Mouse (Mus musculus) lung, embryonic 14.5 days (tissue): ENCODE measurements around the gene Cyp2c68. TPM values are rescaled to one million over a fixed set of nuclear protein-coding genes. Genes with fewer than 3 reads are reported as not detected.
"Not testable (repeated sequence)": the region's sequence is repeated elsewhere in the genome, so short reads cannot be mapped to it uniquely, and the experiment has no call there.

Source experiments
- ATAC-seq: fragments of 200-750 bp; cut with Nextera tagmentation; 2 replicates; pipeline ENCODE4 v1.8.0; 2017; ENCODE audit warnings: mild to moderate bottlenecking, moderate TSS enrichment, moderate library complexity; ENCODE audit not compliant: insufficient read depth
- DNase-seq: peaks from one replicate; pipeline ENCODE4 v3.0.0-alpha.2; 2015
- H3K27ac ChIP-seq: fragments of 300-500 bp; sonication (generic); 2 replicates; pipeline ENCODE4 v1.5.1; 2014; ENCODE audit warnings: low read depth, mild to moderate bottlenecking, moderate library complexity
- H3K27me3 ChIP-seq: fragments of 300-500 bp; sonication (generic); 2 replicates; pipeline ENCODE4 v1.6.1; 2014; ENCODE audit warnings: low read length, control low read depth; ENCODE audit not compliant: insufficient read depth
- H3K36me3 ChIP-seq: fragments of 300-500 bp; sonication (generic); 2 replicates; pipeline ENCODE4 v1.6.1; 2014; ENCODE audit warnings: control low read depth; ENCODE audit not compliant: insufficient read depth
- H3K4me1 ChIP-seq: fragments of 300-500 bp; sonication (generic); 2 replicates; pipeline ENCODE4 v1.6.1; 2014; ENCODE audit warnings: antibody characterized with exemption, control low read depth; ENCODE audit not compliant: insufficient read depth
- H3K4me2 ChIP-seq: fragments of 300-500 bp; sonication (generic); 2 replicates; pipeline ENCODE4 v1.6.1; 2014; ENCODE audit warnings: mild to moderate bottlenecking
- H3K4me3 ChIP-seq: fragments of 300-500 bp; sonication (generic); 2 replicates; pipeline ENCODE4 v1.5.1; 2014; ENCODE audit warnings: low read depth, low read length
- H3K9ac ChIP-seq: fragments of 300-500 bp; sonication (generic); 2 replicates; pipeline ENCODE4 v1.6.1; 2014
- H3K9me3 ChIP-seq: fragments of 300-500 bp; sonication (generic); 2 replicates; pipeline ENCODE4 v1.6.1; 2016; ENCODE audit warnings: low read depth, low read length, control low read depth
- CTCF ChIP-seq: IDR thresholded peaks from 2 replicates; pipeline ENCODE4 v1.5.1; 2016; ENCODE audit warnings: antibody characterized with exemption, low read depth
- WGBS: fragments of 180-500 bp; shearing (Covaris S2); extraction: QIAGEN DNeasy Blood & Tissue Kit; methylation state at CpG from one replicate; pipeline ENCODE4 v1.1.7; 2014; 5-methylcytosine and 5-hydroxymethylcytosine counted together
- polyA plus RNA-seq: library from polyadenylated mRNA; unstranded; fragments of >200 nt; fragmentation: Nextera tagmentation; extraction: Ambion mirVana; gene quantifications from 2 replicates; pipeline ENCODE4 v1.2.1, GENCODE M21; 2014

The Cyp2c68 gene
- not detected in 2 replicates for polyA plus RNA-seq

GRCm38 (mm10) chr19:39740920-39741319 lies at the start of gene Cyp2c68:
Gene Cyp2c68 (minus strand): TSS chr19:39741054.
- Histone ChIP-seq H3K4me2 (no peak within 1 kb of the TSS), H3K27ac (no peak within 1 kb of the TSS), H3K4me1 (no peaks in the 10 kb centered on the region), H3K36me3 (no peaks in the 10 kb centered on the region), H3K27me3 (no peaks in the 10 kb centered on the region), H3K9ac (no peak within 1 kb of the TSS), H3K4me3 (no peak within 1 kb of the TSS), H3K9me3 (no peaks in the 10 kb centered on the region; the same call in 1 of the 2 replicates)
- no peak for ATAC-seq
- WGBS: 78% methylated on average over 2 of the region's 2 CpGs
- DNase-seq: no peak
- no peak for TF ChIP-seq CTCF

- 72% methylated on average over 2 of the region's 2 CpGs for WGBS
- not testable (repeated sequence) for H3K9ac ChIP-seq
These were observed 44.6 kb upstream of the Cyp2c68 start for GRCm38 (mm10) chr19:39785458-39785857.

GRCm38 (mm10) chr19:39745357-39745756 lies 4.5 kb upstream of the Cyp2c68 start:
- DNase-seq (no peak), ATAC-seq (no peak)
- WGBS: 61% methylated on average over 1 of the region's 1 CpGs
- H3K4me2 ChIP-seq: no peak overlapping the region
- H3K4me3 ChIP-seq: no peak overlapping the region
- no peaks in the 10 kb centered on the region for H3K4me1 ChIP-seq
- no peaks in the 10 kb centered on the region for H3K27me3 ChIP-seq
- no peak for TF ChIP-seq CTCF
- no peak overlapping the region for H3K9ac ChIP-seq
- H3K27ac ChIP-seq: no peak overlapping the region
- H3K9me3 ChIP-seq: no peaks in the 10 kb centered on the region; the same call in 1 of the 2 replicates
- no peaks in the 10 kb centered on the region for H3K36me3 ChIP-seq

More at GRCm38 (mm10) chr19:39785458-39785857, 44.6 kb upstream of the Cyp2c68 start:
- not testable (repeated sequence) for H3K27ac ChIP-seq, H3K4me2 ChIP-seq, H3K9me3 ChIP-seq, H3K4me1 ChIP-seq, ATAC-seq, H3K4me3 ChIP-seq, H3K36me3 ChIP-seq, DNase-seq, H3K27me3 ChIP-seq

GRCm38 (mm10) chr19:39744361-39744760 lies 3.5 kb upstream of the Cyp2c68 start:
- 74% methylated on average over 1 of the region's 1 CpGs for WGBS
- H3K27me3 ChIP-seq, H3K4me1 ChIP-seq, H3K36me3 ChIP-seq, H3K4me2 ChIP-seq, DNase-seq, H3K9ac ChIP-seq, H3K27ac ChIP-seq, ATAC-seq, H3K4me3 ChIP-seq, H3K9me3 ChIP-seq: not testable (repeated sequence)

- not testable (repeated sequence) for ATAC-seq, H3K9me3 ChIP-seq, H3K36me3 ChIP-seq, H3K4me2 ChIP-seq, H3K27ac ChIP-seq, DNase-seq, H3K4me1 ChIP-seq, H3K27me3 ChIP-seq, H3K9ac ChIP-seq, H3K4me3 ChIP-seq
- WGBS: 76% methylated on average over 2 of the region's 2 CpGs
These were observed 29.7 kb downstream of the Cyp2c68 start for GRCm38 (mm10) chr19:39711116-39711515.

GRCm38 (mm10) chr19:39665650-39666049 lies 75.2 kb downstream of the Cyp2c68 start:
- not testable (repeated sequence) for H3K4me1 ChIP-seq, H3K4me2 ChIP-seq, H3K36me3 ChIP-seq, H3K9me3 ChIP-seq, H3K27ac ChIP-seq, H3K4me3 ChIP-seq, H3K9ac ChIP-seq, H3K27me3 ChIP-seq, ATAC-seq, DNase-seq

GRCm38 (mm10) chr19:39652381-39652780 lies 88.5 kb downstream of the Cyp2c68 start:
- 31% methylated on average over 1 of the region's 1 CpGs for WGBS
- H3K4me2 ChIP-seq: no peak overlapping the region
- H3K9me3 ChIP-seq: no peaks in the 10 kb centered on the region
- TF ChIP-seq CTCF: no peak
- no peak for DNase-seq
- no peak overlapping the region for H3K27ac ChIP-seq
- H3K27me3 ChIP-seq: no peaks in the 10 kb centered on the region
- no peaks in the 10 kb centered on the region for H3K36me3 ChIP-seq
- no peak overlapping the region for H3K4me3 ChIP-seq
- no peak for ATAC-seq
- no peak overlapping the region for H3K9ac ChIP-seq
- H3K4me1 ChIP-seq: no peaks in the 10 kb centered on the region

GRCm38 (mm10) chr19:39648938-39649337 lies 91.9 kb downstream of the Cyp2c68 start, which contains the start of gene Cyp2c67:
Gene Cyp2c67 (minus strand): TSS chr19:39649051.
- H3K4me1 ChIP-seq: no peaks in the 10 kb centered on the region
- no peak within 1 kb of the TSS for H3K4me2 ChIP-seq
- H3K9ac ChIP-seq: no peak within 1 kb of the TSS
- H3K27me3 ChIP-seq: no peaks in the 10 kb centered on the region
- WGBS: 88% methylated on average over 1 of the region's 1 CpGs
- ATAC-seq (no peak), DNase-seq (no peak)
- H3K27ac ChIP-seq: no peak within 1 kb of the TSS
- H3K4me3 ChIP-seq: no peak within 1 kb of the TSS
- H3K36me3 ChIP-seq: no peaks in the 10 kb centered on the region
- TF ChIP-seq CTCF: no peak
- H3K9me3 ChIP-seq: no peaks in the 10 kb centered on the region
